Mouse (Mus musculus): ENCODE data around the gene Dlst.

GRCm38 (mm10) chr12:85109426-85109825 is 1.2 kb upstream of the Dlst start:
- TF ChIP-seq CTCF (IDR thresholded peaks at IDR 0.05; ENCODE audit: insufficient read depth, low read length) (no peak), POLR2A (IDR thresholded peaks at IDR 0.05; ENCODE audit: borderline replicate concordance, extremely low read depth, low read depth, low read length) (no peak)
